Mouse (Mus musculus) forebrain, embryonic 14.5 days (tissue): ENCODE measurements around the gene Emilin3. TPM values are rescaled to one million over a fixed set of nuclear protein-coding genes. Genes with fewer than 3 reads are reported as not detected.
A peak's percentile ranks its signal among the peaks of the same experiment; 100 is the strongest.

Experiments
- ATAC-seq: fragments of 200-750 bp; cut with Nextera tagmentation; 2 replicates; pipeline ENCODE4 v1.8.0; 2017; ENCODE audit warnings: mild to moderate bottlenecking, moderate library complexity
- DNase-seq: peaks from one replicate; pipeline ENCODE4 v3.0.0-alpha.2; 2015; ENCODE audit warnings: low spot score
- H3K27ac ChIP-seq: fragments of 300-500 bp; sonication (generic); 2 replicates; pipeline ENCODE4 v1.5.1; 2014; ENCODE audit warnings: low read depth, mild to moderate bottlenecking, control low read depth, low read length, moderate library complexity
- H3K27me3 ChIP-seq: fragments of 300-500 bp; sonication (generic); replicated peaks from 2 replicates; pipeline ENCODE4 v1.6.1; 2014; ENCODE audit warnings: low read length, control low read depth, mixed read lengths; ENCODE audit not compliant: control insufficient read depth, insufficient read depth
- H3K36me3 ChIP-seq: fragments of 300-500 bp; sonication (generic); 2 replicates; pipeline ENCODE4 v1.6.1; 2014; ENCODE audit warnings: low read length, control low read depth; ENCODE audit not compliant: control insufficient read depth, insufficient read depth
- H3K4me1 ChIP-seq: fragments of 300-500 bp; sonication (generic); 2 replicates; pipeline ENCODE4 v1.6.1; 2014; ENCODE audit warnings: antibody characterized with exemption, low read length, control low read depth; ENCODE audit not compliant: control insufficient read depth, insufficient read depth
- H3K4me2 ChIP-seq: fragments of 300-500 bp; sonication (generic); 2 replicates; pipeline ENCODE4 v1.6.1; 2014; ENCODE audit warnings: mild to moderate bottlenecking, control low read depth, low read length
- H3K4me3 ChIP-seq: fragments of 300-500 bp; sonication (generic); 2 replicates; pipeline ENCODE4 v1.5.1; 2014; ENCODE audit warnings: low read depth, low read length, control low read depth
- H3K9ac ChIP-seq: fragments of 300-500 bp; sonication (generic); 2 replicates; pipeline ENCODE4 v1.6.1; 2014; ENCODE audit warnings: mild to moderate bottlenecking, low read length, control low read depth, moderate library complexity
- H3K9me3 ChIP-seq: fragments of 300-500 bp; sonication (generic); replicated peaks from 2 replicates; pipeline ENCODE4 v1.6.1; 2016; ENCODE audit warnings: low read length, control low read depth, mixed read lengths; ENCODE audit not compliant: control insufficient read depth
- WGBS: fragments of 180-500 bp; shearing (Covaris S2); extraction: QIAGEN DNeasy Blood & Tissue Kit; methylation state at CpG from one replicate; pipeline ENCODE4 v1.1.7; 2014; 5-methylcytosine and 5-hydroxymethylcytosine counted together
- polyA plus RNA-seq: library from polyadenylated mRNA; unstranded; fragments of >200 nt; fragmentation: Nextera tagmentation; extraction: Ambion mirVana; gene quantifications from 2 replicates; pipeline ENCODE4 v1.2.1, GENCODE M21; 2014

Emilin3 gene
- polyA plus RNA-seq, 1 experiment from 2014 or later = 0.24 TPM

DNA sequence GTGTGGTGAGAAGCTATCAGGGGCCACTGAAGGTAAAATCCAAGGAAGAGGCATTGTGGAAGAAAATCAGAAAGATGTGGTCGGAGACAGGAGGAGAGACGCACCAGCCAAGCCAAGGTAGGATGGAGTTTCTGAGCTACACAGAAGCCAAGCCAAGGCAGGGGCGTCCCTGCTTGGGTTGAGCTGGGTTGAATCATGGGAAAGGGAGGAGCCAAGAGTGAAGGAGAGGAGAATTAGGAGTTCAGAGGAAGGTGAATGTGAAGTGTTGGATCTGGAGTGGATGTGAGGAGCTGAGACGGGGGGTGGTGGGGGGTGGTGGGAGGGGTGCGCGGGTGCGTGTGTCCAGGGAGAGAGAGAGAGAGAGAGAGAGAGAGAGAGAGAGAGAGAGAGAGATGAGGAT is 9.2 kb upstream of the Emilin3 start:
- 0 out of 2 replicates have a peak, but pooled peaks cover 2% of the 10 kb centered on the region for H3K4me1 ChIP-seq
- no peak overlapping the region for H3K4me3 ChIP-seq
- no peak overlapping the region for H3K4me2 ChIP-seq
- H3K27ac ChIP-seq = no peak overlapping the region
- no peak overlapping the region for H3K9ac ChIP-seq
- no peaks in the 10 kb centered on the region for H3K36me3 ChIP-seq
- ATAC-seq (no peak), DNase-seq (no peak)
- H3K9me3 ChIP-seq = no peaks in the 10 kb centered on the region
- H3K27me3 ChIP-seq = no peaks in the 10 kb centered on the region
- WGBS = 76% methylated on average over 7 of the region's 7 CpGs

DNA sequence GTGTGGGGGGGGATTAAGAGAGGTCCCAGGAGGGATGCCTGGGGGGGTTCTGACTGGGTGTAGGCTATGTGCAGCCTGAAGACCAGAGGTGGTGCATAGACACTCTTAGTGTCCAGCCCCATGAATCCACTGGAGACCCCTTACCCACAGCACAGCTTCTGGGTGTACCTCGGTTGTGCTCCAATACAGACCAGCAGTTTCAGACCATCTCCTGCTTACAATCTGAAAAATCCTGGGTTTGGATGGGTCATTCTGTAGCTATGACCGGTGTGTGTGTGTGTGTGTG is 6.7 kb upstream of the Emilin3 start:
- Histone ChIP-seq H3K4me3 (no peak overlapping the region), H3K4me1 (0 out of 2 replicates have a peak, but pooled peaks cover 2% of the 10 kb centered on the region), H3K36me3 (no peaks in the 10 kb centered on the region), H3K9me3 (no peaks in the 10 kb centered on the region), H3K4me2 (no peak overlapping the region), H3K27me3 (no peaks in the 10 kb centered on the region), H3K27ac (no peak overlapping the region), H3K9ac (no peak overlapping the region)
- ATAC-seq = 0 out of 2 replicates have a peak, but pooled peaks have one; percentile 15
- no peak for DNase-seq
- 68% methylated on average over 2 of the region's 2 CpGs for WGBS

DNA sequence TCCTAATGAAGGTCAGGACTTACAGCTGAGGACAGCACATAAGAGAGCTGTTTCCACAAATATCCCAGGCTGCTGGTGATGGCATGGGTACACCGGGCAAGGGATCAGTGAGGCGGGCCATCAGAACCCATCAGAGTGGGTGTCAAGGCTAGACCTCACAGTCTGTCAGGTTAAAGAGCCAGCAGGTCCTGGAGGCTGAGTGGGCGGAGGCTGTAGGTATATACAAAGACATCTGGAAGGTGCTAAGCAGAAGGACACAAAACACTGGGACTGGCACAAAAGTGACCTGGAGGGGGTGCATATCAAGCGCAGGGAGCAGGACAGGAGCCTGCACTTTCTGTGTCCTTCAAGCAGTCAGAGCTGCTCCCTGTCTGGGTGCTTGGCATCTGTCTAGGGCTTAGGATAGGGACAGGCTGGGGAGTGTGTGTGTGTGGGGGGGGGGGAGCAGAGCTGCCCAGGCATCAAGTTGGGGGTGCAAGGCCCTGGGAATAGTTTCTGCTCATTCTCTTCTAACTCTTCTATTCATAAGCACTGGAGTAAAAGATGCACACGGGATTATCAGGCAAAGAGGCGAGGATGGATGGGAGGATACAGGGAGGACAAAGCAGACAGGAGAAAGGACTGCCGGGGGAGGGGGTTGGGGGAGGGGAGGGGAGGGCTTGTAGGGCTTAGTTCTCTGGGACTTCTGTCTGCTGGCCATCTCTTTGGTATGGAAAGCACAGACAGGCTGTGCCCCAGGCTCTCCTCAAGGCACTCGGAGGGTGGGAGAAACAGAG is 6.2 kb upstream of the Emilin3 start:
- WGBS = 53% methylated on average over 8 of the region's 8 CpGs
- Histone ChIP-seq H3K9ac (no peak overlapping the region), H3K27ac (no peak overlapping the region)

DNA sequence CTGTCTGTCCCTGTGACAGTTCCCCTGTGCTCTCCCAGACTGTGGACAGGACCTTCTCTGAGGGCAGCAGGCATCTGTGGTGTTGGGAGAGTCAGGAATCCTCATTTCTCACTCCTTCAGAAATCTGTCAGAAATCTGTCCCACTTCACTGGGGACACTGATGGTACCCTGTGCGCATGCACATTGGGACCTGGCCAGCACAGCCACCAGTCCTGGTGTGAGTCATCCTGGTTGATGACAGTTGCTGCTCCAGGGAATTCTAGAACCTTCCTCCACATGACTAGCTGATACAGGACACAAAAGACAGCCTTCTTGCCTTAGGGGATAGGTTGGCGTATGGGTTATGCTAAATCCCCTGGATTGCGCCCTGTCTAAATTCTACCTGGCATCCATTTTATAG is 5.2 kb upstream of the Emilin3 start:
- no peak overlapping the region for H3K4me3 ChIP-seq
- H3K4me1 ChIP-seq = peaks cover 5% of the 10 kb centered on the region; the same call in 1 of the 2 replicates
- no peak overlapping the region for H3K27ac ChIP-seq
- DNase-seq = no peak
- H3K36me3 ChIP-seq = no peaks in the 10 kb centered on the region
- no peak overlapping the region for H3K9ac ChIP-seq
- no peak overlapping the region for H3K4me2 ChIP-seq
- ATAC-seq = no peak
- 95% methylated on average over 3 of the region's 3 CpGs for WGBS
- H3K9me3 ChIP-seq = no peaks in the 10 kb centered on the region
- peaks cover 8% of the 10 kb centered on the region for H3K27me3 ChIP-seq

More for the DNA sequence above, 6.2 kb upstream of the Emilin3 start:
- DNase-seq = no peak
- Histone ChIP-seq H3K4me3 (no peak overlapping the region), H3K9me3 (no peaks in the 10 kb centered on the region), H3K36me3 (no peaks in the 10 kb centered on the region), H3K4me2 (no peak overlapping the region), H3K27me3 (peaks cover under 1% of the 10 kb centered on the region; the same call in 1 of the 2 replicates), H3K4me1 (0 out of 2 replicates have a peak, but pooled peaks cover 2% of the 10 kb centered on the region)
- 0 out of 2 replicates have a peak, but pooled peaks have one; percentile 18 for ATAC-seq

DNA sequence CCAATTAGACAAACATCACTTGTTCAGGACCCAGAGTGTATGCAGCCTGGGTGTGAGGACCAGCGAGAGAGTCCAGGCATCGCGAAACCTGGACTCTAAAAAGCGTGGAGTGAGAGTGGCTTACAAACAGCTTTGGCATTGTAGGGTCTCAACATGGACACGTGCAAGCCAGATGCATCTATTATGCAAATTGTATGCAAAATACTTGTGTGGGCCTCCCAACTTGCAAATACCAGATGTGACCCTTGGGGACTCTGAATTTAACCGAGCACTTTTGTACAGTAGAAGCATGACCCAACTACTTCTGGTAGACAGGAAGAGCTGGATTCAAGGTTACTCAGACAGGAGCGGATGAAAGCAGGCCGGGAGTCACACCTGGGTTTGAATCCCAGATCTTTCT is 4.6 kb upstream of the Emilin3 start:
- 60% methylated on average over 8 of the region's 8 CpGs for WGBS
- Histone ChIP-seq H3K27ac (no peak overlapping the region), H3K4me1 (peaks cover 11% of the 10 kb centered on the region; the same call in 1 of the 2 replicates), H3K27me3 (peaks cover 14% of the 10 kb centered on the region), H3K9ac (no peak overlapping the region), H3K4me2 (no peak overlapping the region), H3K4me3 (no peak overlapping the region), H3K36me3 (no peaks in the 10 kb centered on the region), H3K9me3 (no peaks in the 10 kb centered on the region)
- ATAC-seq (0 out of 2 replicates have a peak, but pooled peaks have one; percentile 17), DNase-seq (peak; percentile 24)

DNA sequence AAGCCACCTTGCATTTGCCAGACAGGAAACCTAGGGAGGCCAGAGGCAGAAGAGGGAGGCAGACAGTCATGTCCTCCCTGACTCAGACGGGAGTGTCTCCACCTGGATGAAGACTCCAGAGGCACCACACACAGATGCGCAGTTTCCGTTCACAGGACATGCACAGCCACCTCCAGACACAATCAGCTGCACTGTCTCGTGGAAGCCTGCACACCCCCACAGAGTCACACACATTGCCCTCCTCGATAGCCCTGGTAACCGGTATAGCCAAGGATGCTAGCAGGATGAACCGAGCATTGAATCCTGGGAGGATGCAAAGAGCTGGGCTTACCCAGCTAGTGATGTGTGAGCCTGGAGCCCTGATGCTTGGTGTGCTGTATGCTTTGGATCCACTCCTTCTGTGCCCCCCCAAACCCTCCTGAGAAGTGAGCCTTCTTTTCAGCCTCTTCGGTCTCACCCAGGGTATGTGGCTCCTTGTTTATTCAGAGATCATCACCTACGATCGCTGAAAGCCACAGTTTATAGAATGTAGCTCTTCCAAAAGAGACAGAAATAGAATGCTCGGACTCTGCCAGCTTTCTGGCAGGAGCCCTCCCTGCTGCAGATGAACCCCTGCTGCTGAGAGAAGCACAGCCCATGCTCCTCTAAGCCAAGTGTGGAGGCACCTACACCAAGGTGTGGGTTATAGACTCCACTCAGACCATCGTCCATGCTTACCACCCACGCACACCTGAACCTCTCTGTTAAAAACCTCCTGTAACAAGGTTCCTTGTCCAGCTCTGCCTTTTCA is 3.9 kb upstream of the Emilin3 start:
- no peak overlapping the region for H3K4me3 ChIP-seq
- H3K4me2 ChIP-seq = no peak overlapping the region
- H3K27ac ChIP-seq = no peak overlapping the region
- peaks cover 20% of the 10 kb centered on the region for H3K27me3 ChIP-seq
- 80% methylated on average over 13 of the region's 13 CpGs for WGBS
- no peaks in the 10 kb centered on the region for H3K9me3 ChIP-seq
- ATAC-seq (no peak), DNase-seq (no peak)
- H3K9ac ChIP-seq = no peak overlapping the region
- peaks cover 11% of the 10 kb centered on the region; the same call in 1 of the 2 replicates for H3K4me1 ChIP-seq
- no peaks in the 10 kb centered on the region for H3K36me3 ChIP-seq

DNA sequence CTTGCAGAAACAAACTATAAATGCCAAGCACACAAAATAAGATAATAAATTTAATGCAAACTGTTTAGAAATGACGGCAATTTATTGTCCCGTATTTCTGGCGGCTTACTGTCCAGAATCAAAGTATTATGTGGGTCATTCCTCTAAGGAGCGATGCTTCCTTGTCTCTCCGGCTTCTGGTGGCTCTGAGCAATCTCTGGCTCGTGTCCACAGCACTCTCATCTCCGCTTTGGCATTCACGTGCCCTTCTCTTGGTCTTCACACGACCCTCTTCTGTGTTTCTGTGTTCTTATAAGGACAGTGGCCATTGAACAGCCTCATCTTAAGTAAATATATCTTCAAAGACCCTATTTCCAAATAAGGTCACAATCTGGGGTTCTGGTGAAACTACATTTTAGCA is 2.5 kb upstream of the Emilin3 start:
- peaks cover 25% of the 10 kb centered on the region for H3K27me3 ChIP-seq
- H3K27ac ChIP-seq = no peak overlapping the region
- H3K4me3 ChIP-seq = no peak overlapping the region
- no peaks in the 10 kb centered on the region for H3K36me3 ChIP-seq
- no peaks in the 10 kb centered on the region for H3K9me3 ChIP-seq
- ATAC-seq = no peak
- WGBS = 85% methylated on average over 9 of the region's 9 CpGs
- no peak overlapping the region for H3K9ac ChIP-seq
- peaks cover 11% of the 10 kb centered on the region; the same call in 1 of the 2 replicates for H3K4me1 ChIP-seq
- DNase-seq = no peak
- H3K4me2 ChIP-seq = no peak overlapping the region

DNA sequence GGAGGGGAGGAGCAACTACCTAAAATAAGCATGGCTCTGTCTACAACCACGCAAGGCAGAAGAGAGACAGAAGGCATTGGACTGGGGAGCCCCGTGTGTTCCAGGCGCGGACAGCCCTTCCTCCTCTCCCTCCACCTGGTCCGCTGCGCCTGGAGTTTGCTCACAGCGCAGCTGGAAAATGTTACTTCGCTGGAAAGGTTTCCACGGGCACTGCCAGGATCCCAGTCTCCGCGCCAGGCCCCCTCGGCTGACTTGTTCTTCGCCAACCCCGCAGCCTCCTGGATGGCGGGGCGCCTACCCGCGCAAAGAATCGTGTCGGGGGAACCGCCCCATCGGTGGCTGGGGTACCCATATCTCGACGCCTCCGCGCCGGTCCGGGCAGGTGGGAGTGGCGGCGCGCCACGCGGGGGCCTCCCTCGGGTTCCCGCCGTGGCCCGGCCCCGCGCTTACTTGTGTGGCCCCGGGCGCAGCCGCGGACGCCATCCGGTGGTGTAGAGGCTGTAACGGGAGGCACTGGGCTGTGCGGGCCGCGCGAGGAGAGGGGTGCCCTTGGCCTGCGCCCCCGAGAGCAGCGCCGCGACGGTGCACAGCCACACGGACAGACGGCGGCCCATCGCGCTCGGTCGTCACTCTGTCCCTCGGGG is 448 bp downstream of the Emilin3 start:
- H3K27ac ChIP-seq = no peak overlapping the region
- peaks cover 9% of the 10 kb centered on the region; the same call in 1 of the 2 replicates for H3K4me1 ChIP-seq
- ATAC-seq = peak; percentile 57
- peak overlapping the region; percentile 54 for H3K9ac ChIP-seq
- H3K9me3 ChIP-seq = no peaks in the 10 kb centered on the region
- peak; percentile 19 for DNase-seq
- H3K4me2 ChIP-seq = peak overlapping the region; percentile 83
- peaks cover 25% of the 10 kb centered on the region for H3K27me3 ChIP-seq
- 2% methylated on average over 50 of the region's 64 CpGs for WGBS
- H3K36me3 ChIP-seq = no peaks in the 10 kb centered on the region
- H3K4me3 ChIP-seq = peak overlapping the region; percentile 43
